Mouse (Mus musculus) cerebellum, adult 8-10 months (tissue): ENCODE results near the gene Maea.
"Not testable (repeated sequence)": the region's sequence is repeated elsewhere in the genome, so short reads cannot be mapped to it uniquely, and the experiment has no call there.

Experiments used
- DNase-seq: peaks from one replicate; pipeline ENCODE4 v3.0.0; 2022

Gene Maea

DNA sequence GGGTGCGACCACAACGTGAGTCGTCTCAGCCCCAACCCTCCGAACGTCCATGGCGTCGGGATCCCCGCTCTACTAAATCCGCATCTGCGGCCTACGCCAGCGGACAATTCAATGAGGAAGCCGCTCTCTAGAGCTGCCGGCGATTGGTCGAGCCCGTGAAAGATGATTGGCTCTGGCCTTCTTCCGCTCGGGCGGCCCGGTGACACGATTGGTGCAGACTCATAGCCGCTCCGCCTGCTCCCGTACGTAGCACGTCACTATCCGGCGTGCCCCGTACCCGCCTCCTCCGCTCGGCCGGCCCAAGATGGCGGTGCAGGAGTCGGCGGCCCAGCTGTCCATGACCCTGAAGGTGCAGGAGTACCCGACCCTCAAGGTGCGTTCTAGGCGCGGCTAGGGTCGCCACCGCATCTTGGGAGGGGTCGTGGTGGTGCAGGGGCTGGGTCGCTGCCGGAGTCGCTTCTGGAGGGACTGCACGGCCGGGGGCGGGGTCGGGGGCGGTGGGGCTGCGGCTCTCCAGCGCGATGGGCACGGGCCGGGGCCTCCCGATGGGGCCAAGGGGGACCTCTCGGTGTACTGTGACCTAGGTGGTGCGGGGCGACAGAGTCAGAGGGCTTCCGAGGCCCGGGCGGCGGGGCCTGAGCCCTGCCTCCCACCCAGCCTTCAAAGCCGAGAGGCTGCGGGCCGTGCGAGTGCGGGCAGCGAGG lies at the start of gene Maea:
Gene Maea (plus strand): TSS at position 237 of the 704 bp plus-strand sequence.
- peak; percentile 96 for DNase-seq

GRCm38 (mm10) chr5:33293796-33294430 lies 41.4 kb upstream of the Maea start:
- DNase-seq: no peak

- no peak for DNase-seq
Observed at GRCm38 (mm10) chr5:33297164-33297563, 38.1 kb upstream of the Maea start.

GRCm38 (mm10) chr5:33301801-33302200 lies 33.5 kb upstream of the Maea start:
- DNase-seq: no peak

- DNase-seq: no peak
Observed at GRCm38 (mm10) chr5:33310704-33311462, 24.4 kb upstream of the Maea start.

DNA sequence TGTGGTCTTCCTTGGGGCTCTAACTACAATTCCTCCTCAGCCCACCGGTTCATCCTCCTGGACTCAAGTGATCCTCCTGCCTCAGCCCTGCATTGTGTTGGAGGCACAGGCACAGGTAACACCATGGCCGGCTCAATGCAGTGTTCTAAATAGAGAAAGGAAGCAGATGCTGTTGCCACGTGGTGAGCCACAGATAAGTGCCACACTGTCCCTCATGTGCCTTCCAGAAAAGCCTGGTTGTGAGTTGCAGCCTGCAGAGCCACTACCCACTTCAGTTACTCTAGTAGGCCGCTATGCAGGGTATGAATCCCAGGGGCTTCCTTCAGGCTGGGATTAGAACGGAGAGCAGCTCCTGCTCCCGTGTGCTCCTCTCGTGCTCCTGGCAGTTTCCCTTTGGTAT lies 23.1 kb upstream of the Maea start:
- no peak for DNase-seq

DNA sequence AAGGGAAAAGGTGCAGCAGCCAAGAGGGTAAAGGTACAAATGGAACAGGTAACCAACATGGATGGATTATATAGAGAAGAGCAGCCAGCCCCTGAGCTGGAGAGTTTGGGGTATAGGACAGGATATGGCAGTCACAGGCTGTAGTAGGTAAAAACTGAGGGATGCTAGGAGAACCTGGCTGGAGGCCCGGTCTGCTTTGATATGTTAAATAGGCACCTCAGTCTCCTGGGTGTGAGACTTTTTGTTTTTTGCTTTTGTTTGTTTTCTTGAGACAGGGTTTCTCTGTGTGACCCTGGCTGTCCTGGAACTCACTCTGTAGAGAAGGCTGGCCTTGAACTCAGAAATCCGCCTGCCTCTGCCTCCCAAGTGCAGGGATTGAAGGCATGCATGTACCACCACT lies 10.8 kb upstream of the Maea start:
- DNase-seq: no peak

DNA sequence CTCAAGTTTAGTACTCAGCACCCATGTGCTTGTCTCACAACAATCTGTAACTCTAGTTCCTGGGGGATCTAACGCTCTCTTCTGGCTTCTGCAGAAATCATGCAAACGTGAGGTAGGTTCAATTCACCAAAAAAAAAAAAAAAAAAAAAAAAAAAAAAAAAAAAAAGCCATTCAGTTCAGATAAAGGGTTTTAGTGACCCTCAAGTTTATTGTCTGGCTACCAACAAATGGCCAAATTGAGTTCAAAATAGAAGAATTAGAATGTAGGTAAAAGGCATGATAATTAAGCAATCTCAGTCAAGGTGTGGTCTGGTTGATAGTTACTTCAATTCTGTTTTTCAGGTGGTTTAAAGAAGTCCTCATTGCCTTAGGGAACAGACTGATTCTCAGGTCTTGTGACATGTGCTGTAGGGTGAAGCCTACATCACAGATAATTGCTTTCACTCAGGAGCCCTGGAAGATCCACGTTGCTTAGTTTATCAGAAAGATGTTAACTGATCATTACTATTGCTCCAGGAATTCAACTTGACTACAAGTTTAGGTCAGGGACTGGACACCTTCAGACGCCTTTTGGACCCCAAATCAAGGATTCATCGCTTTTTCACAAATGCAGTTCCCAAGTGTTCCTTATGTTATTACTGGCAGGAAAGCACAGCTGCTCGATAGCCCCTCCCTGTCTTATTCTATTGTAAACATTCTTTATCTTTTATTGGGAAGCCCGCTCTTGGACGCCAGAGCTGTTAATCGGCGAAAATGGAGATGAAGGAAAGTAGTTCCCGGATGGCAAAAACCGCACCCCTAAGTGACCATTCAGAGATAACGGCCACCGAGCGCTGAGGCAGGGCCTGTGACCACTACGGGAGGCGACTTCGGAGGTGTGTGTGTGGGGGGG lies 682 bp upstream of the Maea start:
- DNase-seq: no peak

GRCm38 (mm10) chr5:33335977-33336360 lies 660 bp downstream of the Maea start:
- DNase-seq: no peak

DNA sequence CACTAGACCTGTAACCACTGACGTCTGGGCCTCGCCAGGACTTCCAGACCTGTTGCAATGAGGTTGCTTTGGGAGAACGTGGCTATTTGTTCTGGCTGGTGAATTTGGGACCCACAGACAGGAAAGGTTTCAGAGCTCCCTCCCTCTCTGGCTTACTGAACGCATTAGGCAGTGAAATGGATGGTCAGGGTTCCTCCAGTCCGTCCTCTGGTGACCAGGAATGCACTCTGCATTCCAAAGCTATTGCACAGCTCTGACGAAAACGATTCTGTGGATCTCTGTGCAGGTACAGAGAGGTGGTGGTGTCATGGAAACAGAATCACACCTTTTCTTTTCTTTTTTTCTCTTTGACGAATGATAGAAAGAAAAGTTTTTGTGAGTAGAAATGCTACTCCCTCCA lies 1.9 kb downstream of the Maea start:
- DNase-seq: no peak

GRCm38 (mm10) chr5:33341165-33341564 lies 5.9 kb downstream of the Maea start:
- no peak for DNase-seq

DNA sequence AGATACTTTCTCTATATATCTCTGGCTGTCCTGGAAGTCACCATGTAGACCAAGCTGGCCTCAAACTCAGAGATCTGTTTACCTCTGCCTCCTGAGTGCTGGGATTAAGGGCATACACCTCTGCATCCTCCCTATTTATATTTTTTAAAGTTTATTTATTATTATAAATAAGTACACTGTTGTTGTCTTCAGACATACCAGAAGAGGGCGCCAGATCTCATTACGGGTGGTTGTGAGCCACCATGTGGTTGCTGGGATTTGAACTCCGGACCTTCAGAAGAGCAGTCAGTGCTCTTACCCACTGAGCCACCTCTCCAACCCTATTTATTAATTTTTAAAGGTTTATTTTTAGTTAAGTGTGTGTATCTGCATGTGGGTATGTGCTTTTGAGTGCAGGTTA lies 6.9 kb downstream of the Maea start:
- not testable (repeated sequence) for DNase-seq

DNA sequence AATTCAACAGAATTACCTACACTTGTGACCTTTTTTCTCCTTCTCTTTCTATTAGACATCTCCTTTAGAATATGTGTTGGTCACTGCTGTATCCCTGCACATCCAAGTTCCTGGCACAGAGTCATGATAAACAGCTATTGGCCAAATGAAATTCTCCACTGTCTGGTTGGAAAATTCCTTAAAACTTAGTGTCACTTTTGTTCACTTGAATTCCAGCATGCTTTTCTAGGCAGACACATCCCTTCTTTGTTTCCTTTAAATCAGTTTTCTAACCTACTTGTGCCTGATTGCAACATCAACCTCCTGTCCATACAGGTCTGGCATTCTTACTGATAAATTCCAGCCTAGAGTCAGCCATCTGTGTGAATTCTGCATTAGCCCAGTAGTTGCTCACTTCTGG lies 7.5 kb downstream of the Maea start:
- no peak for DNase-seq

DNA sequence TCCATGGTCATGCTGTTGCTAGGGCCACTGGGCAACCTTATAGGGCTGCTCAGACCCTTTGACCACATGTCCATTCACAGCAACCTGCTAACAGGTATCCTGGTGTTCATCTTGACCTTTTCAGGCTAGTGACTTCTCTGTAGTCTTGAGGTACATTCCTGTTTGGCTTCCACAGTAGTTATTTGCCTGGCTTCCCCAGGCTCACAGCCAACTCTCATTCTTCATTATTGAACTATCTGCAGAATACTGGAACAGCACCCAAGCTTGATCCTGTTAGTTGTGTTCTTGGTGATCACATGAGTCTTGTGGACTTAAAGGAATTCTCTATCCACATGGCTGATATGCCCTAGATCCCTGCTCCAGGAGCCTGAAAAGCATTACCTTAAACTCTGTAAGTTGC lies 8.3 kb downstream of the Maea start:
- no peak for DNase-seq

- DNase-seq: no peak
Observed at GRCm38 (mm10) chr5:33344070-33344469, 8.8 kb downstream of the Maea start.

- DNase-seq: no peak
Observed at GRCm38 (mm10) chr5:33347620-33348019, 12.3 kb downstream of the Maea start.

DNA sequence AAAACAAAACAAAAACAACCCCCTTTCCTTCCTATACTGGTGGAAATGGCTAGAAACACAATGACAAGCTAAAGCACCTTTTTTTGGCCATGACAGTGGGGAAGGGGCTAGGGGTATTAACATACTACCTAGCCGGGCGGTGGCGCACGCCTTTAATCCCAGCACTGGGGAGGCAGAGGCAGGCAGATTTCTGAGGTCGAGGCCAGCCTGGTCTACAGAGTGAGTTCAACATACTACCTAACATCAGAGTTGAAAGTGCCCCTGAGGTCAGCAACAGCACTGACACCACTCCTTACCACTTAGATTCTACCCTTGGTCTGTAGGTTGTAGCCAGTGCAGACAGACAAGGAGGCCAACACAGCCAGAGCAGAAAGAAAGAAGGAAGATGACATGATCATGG lies 13.9 kb downstream of the Maea start:
- no peak for DNase-seq

- DNase-seq: no peak
Observed at GRCm38 (mm10) chr5:33349706-33350105, 14.4 kb downstream of the Maea start.

DNA sequence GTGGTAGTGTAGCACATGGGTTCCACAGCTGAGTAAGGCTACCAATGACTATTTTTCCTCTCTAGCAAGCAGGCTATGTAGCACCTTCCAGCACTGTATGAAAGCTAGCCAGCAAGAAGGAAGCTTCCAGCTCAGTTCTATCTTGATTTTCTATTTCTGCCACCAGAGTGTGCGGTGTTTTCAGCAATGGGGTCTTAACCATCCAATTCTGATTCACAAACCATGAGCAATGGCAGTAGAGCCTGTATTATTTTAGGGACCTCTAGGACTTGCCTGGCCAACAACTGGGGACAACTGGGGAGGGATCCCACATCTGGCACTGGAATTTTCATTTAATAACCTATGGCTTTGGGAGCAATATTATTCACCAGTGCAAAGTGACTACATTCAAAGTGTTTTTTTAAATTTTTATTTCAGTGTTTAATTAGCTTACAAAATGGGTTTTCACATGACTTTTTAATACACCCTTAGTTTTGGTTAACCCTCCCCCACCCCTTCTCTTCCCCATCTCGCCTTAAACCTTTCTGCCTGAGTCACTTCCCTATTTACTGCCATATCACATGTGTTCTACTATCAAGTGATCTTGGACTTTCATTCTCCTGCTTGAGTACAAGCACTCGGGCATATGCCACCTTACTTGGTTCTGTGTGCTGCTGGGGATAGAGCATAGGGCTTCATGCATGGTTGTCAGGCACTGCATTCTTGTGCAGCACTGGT lies 16.4 kb downstream of the Maea start:
- no peak for DNase-seq

- DNase-seq: no peak
Observed at GRCm38 (mm10) chr5:33352273-33352645, 16.9 kb downstream of the Maea start.

DNA sequence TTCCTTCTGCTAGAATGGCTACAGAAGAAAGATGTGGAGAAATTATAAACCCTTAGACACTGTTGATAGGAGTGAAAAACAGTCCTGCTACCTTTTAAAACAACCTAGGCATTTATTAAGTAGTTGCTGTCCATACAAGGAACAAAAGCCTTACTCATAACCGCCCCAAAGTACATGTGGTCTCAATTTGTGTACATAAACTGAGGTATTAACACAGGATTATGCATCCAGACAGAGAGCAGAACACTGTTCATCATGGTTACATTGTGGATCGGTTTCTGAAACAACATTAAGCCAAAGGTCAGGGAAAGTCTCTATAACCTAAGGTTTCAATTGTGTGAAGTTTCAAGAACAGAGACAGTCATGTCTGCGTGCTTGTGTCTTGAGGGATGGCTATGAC lies 17.7 kb downstream of the Maea start:
- no peak for DNase-seq

DNA sequence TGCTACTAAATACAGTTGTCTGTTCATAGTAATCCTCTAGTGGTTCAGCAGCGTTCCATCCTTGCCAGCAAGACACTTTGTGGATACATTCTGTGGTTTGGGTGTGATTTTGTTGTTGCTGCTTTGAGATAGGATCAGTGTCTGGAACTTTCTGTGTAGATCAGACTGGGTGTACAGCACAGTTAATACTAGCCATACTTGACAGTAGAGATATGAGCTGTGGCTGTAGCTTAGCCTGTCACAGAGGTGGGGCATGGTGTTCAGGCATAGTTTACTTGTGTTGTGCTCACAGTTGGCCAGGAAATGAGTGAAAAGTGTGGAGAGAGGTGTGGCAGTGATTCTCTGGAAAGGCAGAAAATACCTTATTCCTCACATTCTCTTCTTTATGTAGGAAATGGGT lies 22.2 kb downstream of the Maea start:
- no peak for DNase-seq

GRCm38 (mm10) chr5:33358467-33358866 lies 23.2 kb downstream of the Maea start:
- no peak for DNase-seq
